Mouse (Mus musculus) hindlimb bud, embryonic 11.5 days (tissue): ENCODE measurements around the gene Veph1.

Experiments used
- DNase-seq: peaks from one replicate; pipeline ENCODE4 v3.0.0-alpha.2; 2012; ENCODE audit warnings: low read depth, low spot score; ENCODE audit errors: extremely low spot score

The Veph1 gene

GRCm38 (mm10) chr3:66025454-66025853 lies 271.2 kb downstream of the Veph1 start:
- DNase-seq = no peak

DNA sequence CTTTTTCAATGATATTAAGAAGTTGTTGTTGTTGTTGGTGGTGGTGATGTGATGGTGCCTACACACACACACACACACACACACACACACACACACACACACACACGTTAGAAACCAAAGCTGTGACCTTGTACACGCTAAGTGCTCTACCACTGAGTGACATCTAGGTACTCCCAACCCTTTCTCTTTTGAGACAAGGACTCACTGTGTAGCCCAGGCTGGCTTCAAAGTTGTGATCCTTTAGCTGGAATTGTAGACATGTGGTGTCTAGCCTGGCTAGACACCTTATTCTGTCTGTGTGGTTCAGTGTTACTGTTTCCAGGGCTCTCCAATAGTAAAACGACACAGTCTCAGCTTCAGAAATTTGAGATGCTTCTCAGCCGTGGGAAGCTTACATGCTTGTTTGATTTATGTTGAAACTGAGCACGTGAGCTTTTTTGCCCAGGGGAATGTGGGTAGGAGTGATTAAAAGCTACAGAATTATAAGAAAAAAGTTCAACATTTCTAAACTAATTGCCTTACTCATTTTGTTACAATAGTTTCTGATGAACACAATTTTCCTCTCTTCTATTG lies 272.3 kb downstream of the Veph1 start:
- no peak for DNase-seq

DNA sequence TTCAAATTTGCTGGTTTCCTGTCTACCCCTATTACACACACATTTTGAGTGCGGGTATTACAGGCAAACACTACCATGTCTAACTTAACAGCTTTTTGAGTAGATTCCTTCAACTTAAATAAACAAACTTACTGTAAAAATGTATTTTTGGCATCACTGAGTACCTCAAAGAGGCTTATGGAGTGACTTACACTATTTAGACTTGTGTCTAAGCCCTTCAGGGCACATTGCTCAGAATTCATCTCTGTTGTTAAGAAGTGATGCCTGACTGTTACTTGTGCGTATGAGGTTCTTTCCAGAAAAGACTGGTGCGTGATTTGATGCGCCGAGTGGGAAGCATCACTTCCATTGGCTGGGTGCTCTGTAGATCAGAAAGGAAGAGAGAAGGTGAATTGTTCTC lies 277.5 kb downstream of the Veph1 start:
- no peak for DNase-seq

DNA sequence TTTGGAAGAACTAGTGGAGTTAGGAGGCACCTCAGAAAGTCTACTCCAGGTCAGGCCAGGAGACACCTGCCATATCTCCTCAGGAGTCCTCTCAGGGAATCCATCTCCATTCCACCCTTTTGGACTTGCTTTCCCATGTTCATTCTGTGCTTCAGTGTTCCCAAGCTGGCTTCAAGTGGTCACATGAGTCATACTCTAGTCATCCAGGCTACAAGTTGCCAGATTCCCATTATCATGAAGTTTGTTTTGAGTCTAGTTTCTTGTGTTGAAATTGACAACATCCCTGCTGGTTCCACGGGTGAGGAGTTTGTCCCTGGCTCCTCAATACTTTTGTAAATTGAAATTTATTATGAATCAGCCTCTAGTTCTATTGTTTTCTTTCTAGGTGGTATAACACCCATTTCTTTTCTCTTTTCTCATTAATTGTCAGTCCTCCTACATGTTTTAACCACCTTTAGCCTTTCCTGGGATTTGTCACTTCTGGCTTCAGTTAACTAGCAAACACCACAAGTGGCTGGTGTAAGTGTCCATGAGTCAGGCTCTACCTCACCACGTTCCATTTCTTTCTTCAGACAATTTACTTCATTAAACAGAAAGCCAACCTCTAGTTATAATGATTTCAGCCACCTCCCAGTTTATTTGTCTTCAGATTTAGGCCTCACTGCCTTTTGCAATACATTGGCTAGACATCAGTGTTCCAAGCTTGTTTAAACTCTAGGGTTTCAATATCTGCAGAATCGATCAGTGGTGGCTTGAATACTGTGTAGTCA lies 288.8 kb downstream of the Veph1 start:
- DNase-seq = no peak

- no peak for DNase-seq
These were observed 291.6 kb downstream of the Veph1 start for GRCm38 (mm10) chr3:66004989-66005388.

GRCm38 (mm10) chr3:66004220-66004951 lies 292.3 kb downstream of the Veph1 start:
- no peak for DNase-seq
